Comparison of ENCODE assay signal across 8 mouse cellular contexts in genomic region chr3:59005996-59006730, GRCm38 (mm10). TPM values are rescaled to one million over a fixed set of nuclear protein-coding genes. Genes with fewer than 3 reads are reported as not detected.
DNase-seq lines count a peak whose midpoint lies in the region; ATAC-seq and TF ChIP-seq lines count a peak whose summit lies in the region.

No protein-coding gene starts in this region.

- no peak for TF ChIP-seq CTCF in E14TG2a.4 (conservative IDR thresholded peaks at IDR 0.05; ENCODE audit: low read length)

- peaks cover 66% of the 10 kb centered on the region for H3K27me3 ChIP-seq in E14TG2a.4 (ENCODE audit: insufficient read depth, low read length)
- H3K27me3 ChIP-seq in embryonic facial prominence, embryonic 13.5 days = peaks cover 23% of the 10 kb centered on the region
- H3K27me3 ChIP-seq in heart, embryonic 15.5 days = peaks cover 2% of the 10 kb centered on the region; the same call in 1 of the 2 replicates

- H3K4me3 ChIP-seq in E14TG2a.4 (replicated peaks; ENCODE audit: low read length) = peak overlapping the region; percentile 85
- peak overlapping the region; percentile 78 for H3K4me3 ChIP-seq in embryonic facial prominence, embryonic 13.5 days
- H3K4me3 ChIP-seq in heart, embryonic 15.5 days = peak overlapping the region; percentile 77

- H3K4me1 ChIP-seq in E14TG2a.4 (replicated peaks; ENCODE audit: low read depth, low read length) = peaks cover 23% of the 10 kb centered on the region
- peaks cover 13% of the 10 kb centered on the region for H3K4me1 ChIP-seq in embryonic facial prominence, embryonic 13.5 days
- H3K4me1 ChIP-seq in heart, embryonic 15.5 days (replicated peaks) = peaks cover 12% of the 10 kb centered on the region

- peak overlapping the region; percentile 81 for H3K9ac ChIP-seq in embryonic facial prominence, embryonic 13.5 days
- peak overlapping the region; percentile 76 for H3K9ac ChIP-seq in heart, embryonic 15.5 days

- WGBS in embryonic facial prominence, embryonic 13.5 days = under 1% methylated on average over 76 of the region's 83 CpGs
- 0% methylated on average over 76 of the region's 83 CpGs for WGBS in heart, embryonic 15.5 days

- peak; percentile 62 for ATAC-seq in embryonic facial prominence, embryonic 13.5 days (ENCODE audit: insufficient number of reproducible peaks, insufficient read depth, low FRiP score, low TSS enrichment, low read depth)
- ATAC-seq in heart, embryonic 15.5 days (replicated peaks; ENCODE audit: insufficient number of reproducible peaks, insufficient read depth, low FRiP score, low read depth) = peak; percentile 66

- H3K27ac ChIP-seq in embryonic facial prominence, embryonic 13.5 days = peak overlapping the region; percentile 95
- peak overlapping the region; percentile 94 for H3K27ac ChIP-seq in heart, embryonic 15.5 days

- no peaks in the 10 kb centered on the region for H3K36me3 ChIP-seq in E14TG2a.4 (ENCODE audit: insufficient read depth, low read length)
- no peaks in the 10 kb centered on the region for H3K36me3 ChIP-seq in embryonic facial prominence, embryonic 13.5 days
- H3K36me3 ChIP-seq in heart, embryonic 15.5 days = no peaks in the 10 kb centered on the region

- DNase-seq in adrenal gland, postnatal 14 days = peak; percentile 68
- DNase-seq in kidney, postnatal 14 days = peak; percentile 57
- peak; percentile 33 for DNase-seq in lung, postnatal 10 days
- DNase-seq in right cerebral cortex, postnatal 14 days = peak; percentile 54
- no peak for DNase-seq in adipocyte (ENCODE audit: low spot score)

- no peaks in the 10 kb centered on the region for H3K9me3 ChIP-seq in E14TG2a.4 (ENCODE audit: low read length)
- no peaks in the 10 kb centered on the region for H3K9me3 ChIP-seq in embryonic facial prominence, embryonic 13.5 days
- H3K9me3 ChIP-seq in heart, embryonic 15.5 days (replicated peaks) = no peaks in the 10 kb centered on the region

- peak overlapping the region; percentile 99 for H3K4me2 ChIP-seq in embryonic facial prominence, embryonic 13.5 days
- peak overlapping the region; percentile 97 for H3K4me2 ChIP-seq in heart, embryonic 15.5 days

RNA-seq across cellular contexts. Expression of gene Med12l, which starts 0.5 kb away (rescaled TPM):
- total RNA-seq in adrenal gland, postnatal 14 days (2021) = 12.1 and 14.4 TPM in 2 replicates
- polyA plus RNA-seq in embryonic facial prominence, embryonic 13.5 days (2015; fragmentation: Nextera tagmentation; extraction: Ambion mirVana) = 2.9 and 3.9 TPM in 2 replicates
- polyA plus RNA-seq in heart, embryonic 15.5 days (2015; fragmentation: Nextera tagmentation; extraction: Ambion mirVana) = 2.6 and 2.8 TPM in 2 replicates
